Mouse (Mus musculus) lung, embryonic 14.5 days (tissue): Measurements from ENCODE around the gene Hmg20a. TPM values are rescaled to one million over a fixed set of nuclear protein-coding genes. Genes with fewer than 3 reads are reported as not detected.
A peak's percentile ranks its signal among the peaks of the same experiment; 100 is the strongest.

ENCODE experiments used
- ATAC-seq: fragments of 200-750 bp; cut with Nextera tagmentation; 2 replicates; pipeline ENCODE4 v1.8.0; 2017; ENCODE audit warnings: mild to moderate bottlenecking, moderate TSS enrichment, moderate library complexity; ENCODE audit not compliant: insufficient read depth
- DNase-seq: peaks from one replicate; pipeline ENCODE4 v3.0.0-alpha.2; 2015
- H3K27ac ChIP-seq: fragments of 300-500 bp; sonication (generic); 2 replicates; pipeline ENCODE4 v1.5.1; 2014; ENCODE audit warnings: low read depth, mild to moderate bottlenecking, moderate library complexity
- H3K27me3 ChIP-seq: fragments of 300-500 bp; sonication (generic); 2 replicates; pipeline ENCODE4 v1.6.1; 2014; ENCODE audit warnings: low read length, control low read depth; ENCODE audit not compliant: insufficient read depth
- H3K36me3 ChIP-seq: fragments of 300-500 bp; sonication (generic); 2 replicates; pipeline ENCODE4 v1.6.1; 2014; ENCODE audit warnings: control low read depth; ENCODE audit not compliant: insufficient read depth
- H3K4me1 ChIP-seq: fragments of 300-500 bp; sonication (generic); 2 replicates; pipeline ENCODE4 v1.6.1; 2014; ENCODE audit warnings: antibody characterized with exemption, control low read depth; ENCODE audit not compliant: insufficient read depth
- H3K4me2 ChIP-seq: fragments of 300-500 bp; sonication (generic); 2 replicates; pipeline ENCODE4 v1.6.1; 2014; ENCODE audit warnings: mild to moderate bottlenecking
- H3K4me3 ChIP-seq: fragments of 300-500 bp; sonication (generic); 2 replicates; pipeline ENCODE4 v1.5.1; 2014; ENCODE audit warnings: low read depth, low read length
- H3K9ac ChIP-seq: fragments of 300-500 bp; sonication (generic); 2 replicates; pipeline ENCODE4 v1.6.1; 2014
- H3K9me3 ChIP-seq: fragments of 300-500 bp; sonication (generic); 2 replicates; pipeline ENCODE4 v1.6.1; 2016; ENCODE audit warnings: low read depth, low read length, control low read depth
- CTCF ChIP-seq: IDR thresholded peaks from 2 replicates; pipeline ENCODE4 v1.5.1; 2016; ENCODE audit warnings: antibody characterized with exemption, low read depth
- WGBS: fragments of 180-500 bp; shearing (Covaris S2); extraction: QIAGEN DNeasy Blood & Tissue Kit; methylation state at CpG from one replicate; pipeline ENCODE4 v1.1.7; 2014; 5-methylcytosine and 5-hydroxymethylcytosine counted together
- polyA plus RNA-seq: library from polyadenylated mRNA; unstranded; fragments of >200 nt; fragmentation: Nextera tagmentation; extraction: Ambion mirVana; gene quantifications from 2 replicates; pipeline ENCODE4 v1.2.1, GENCODE M21; 2014

Gene Hmg20a
- polyA plus RNA-seq, 1 experiment from 2014 or later, result 60.0 TPM

- DNase-seq, result no peak
- peak overlapping the region; percentile 35 for H3K4me3 ChIP-seq
- 48% methylated on average over 4 of the region's 4 CpGs for whole genome bisulfite sequencing
Observed at GRCm38 (mm10) chr9:56507682-56508061, 89.3 kb downstream of the Hmg20a start.

GRCm38 (mm10) chr9:56508835-56509451, 90.5 kb downstream of the Hmg20a start:
- peak; percentile 85 for DNase-seq
- ATAC-seq, result peak; percentile 3; the same call in 1 of the 2 replicates

More at GRCm38 (mm10) chr9:56507682-56508061, 89.3 kb downstream of the Hmg20a start:
- H3K4me2 ChIP-seq, result peak overlapping the region; percentile 81
- no peaks in the 10 kb centered on the region for H3K27me3 ChIP-seq
- no peaks in the 10 kb centered on the region for H3K36me3 ChIP-seq
- no peak for TF ChIP-seq CTCF
- peaks cover 41% of the 10 kb centered on the region for H3K4me1 ChIP-seq
- no peaks in the 10 kb centered on the region for H3K9me3 ChIP-seq
- peak overlapping the region; percentile 98 for H3K27ac ChIP-seq
- peak overlapping the region; percentile 56 for H3K9ac ChIP-seq
- ATAC-seq, result no peak

GRCm38 (mm10) chr9:56510281-56510680, 91.9 kb downstream of the Hmg20a start:
- DNase-seq (no peak), ATAC-seq (no peak)
- H3K27ac ChIP-seq, result no peak overlapping the region
- H3K4me1 ChIP-seq, result peaks cover 17% of the 10 kb centered on the region
- no peaks in the 10 kb centered on the region for H3K27me3 ChIP-seq
- no peak overlapping the region for H3K9ac ChIP-seq
- TF ChIP-seq CTCF, result no peak
- no peaks in the 10 kb centered on the region for H3K9me3 ChIP-seq
- no peak overlapping the region for H3K4me2 ChIP-seq
- no peak overlapping the region for H3K4me3 ChIP-seq
- WGBS, result 79% methylated on average over 2 of the region's 2 CpGs
- no peaks in the 10 kb centered on the region for H3K36me3 ChIP-seq

More at GRCm38 (mm10) chr9:56508835-56509451, 90.5 kb downstream of the Hmg20a start:
- H3K4me1 ChIP-seq, result peaks cover 28% of the 10 kb centered on the region
- no peak for TF ChIP-seq CTCF
- no peak overlapping the region for H3K4me3 ChIP-seq
- H3K9ac ChIP-seq, result no peak overlapping the region
- H3K9me3 ChIP-seq, result no peaks in the 10 kb centered on the region
- no peak overlapping the region for H3K4me2 ChIP-seq
- H3K27ac ChIP-seq, result peak overlapping the region; percentile 55
- no peaks in the 10 kb centered on the region for H3K27me3 ChIP-seq
- 29% methylated on average over 11 of the region's 11 CpGs for WGBS
- H3K36me3 ChIP-seq, result no peaks in the 10 kb centered on the region

DNA sequence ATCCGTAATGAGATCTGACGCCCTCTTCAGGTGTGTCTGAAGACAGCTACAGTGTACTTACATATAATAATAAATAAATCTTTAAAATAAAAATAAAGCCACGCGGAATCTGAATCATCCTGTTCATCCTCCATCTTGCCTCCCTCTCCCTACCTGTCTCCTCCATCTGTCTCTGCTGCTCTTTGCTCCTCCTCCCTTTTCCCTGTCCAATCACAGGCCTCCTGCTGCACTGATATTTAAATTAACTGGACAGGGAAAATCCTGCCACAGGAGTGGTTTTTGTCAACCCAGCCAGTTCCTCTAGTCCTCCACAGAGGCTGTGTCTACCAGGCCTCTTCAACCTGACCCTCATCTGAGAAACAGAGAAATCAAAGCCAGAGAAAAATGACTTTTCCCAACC, 94.1 kb downstream of the Hmg20a start:
- Histone ChIP-seq H3K27me3 (no peaks in the 10 kb centered on the region), H3K4me2 (no peak overlapping the region), H3K27ac (no peak overlapping the region), H3K4me3 (no peak overlapping the region), H3K4me1 (peaks cover 14% of the 10 kb centered on the region), H3K9ac (no peak overlapping the region), H3K9me3 (no peaks in the 10 kb centered on the region), H3K36me3 (no peaks in the 10 kb centered on the region)
- no peak for DNase-seq
- WGBS, result 84% methylated on average over 4 of the region's 4 CpGs
- ATAC-seq, result no peak
- no peak for TF ChIP-seq CTCF

- TF ChIP-seq CTCF, result no peak
- H3K27me3 ChIP-seq, result no peaks in the 10 kb centered on the region
- H3K4me3 ChIP-seq, result no peak overlapping the region
- no peak overlapping the region for H3K4me2 ChIP-seq
- WGBS, result 59% methylated on average over 5 of the region's 5 CpGs
- no peak overlapping the region for H3K27ac ChIP-seq
- no peaks in the 10 kb centered on the region for H3K36me3 ChIP-seq
- DNase-seq (no peak), ATAC-seq (no peak)
- H3K9me3 ChIP-seq, result no peaks in the 10 kb centered on the region
- no peak overlapping the region for H3K9ac ChIP-seq
- peaks cover 8% of the 10 kb centered on the region for H3K4me1 ChIP-seq
Observed at GRCm38 (mm10) chr9:56515110-56515509, 96.7 kb downstream of the Hmg20a start.

GRCm38 (mm10) chr9:56516219-56516618, 97.8 kb downstream of the Hmg20a start:
- ATAC-seq (no peak; the same call in 1 of the 2 replicates), DNase-seq (no peak)
- Histone ChIP-seq H3K4me3 (no peak overlapping the region), H3K27me3 (no peaks in the 10 kb centered on the region), H3K9ac (no peak overlapping the region), H3K9me3 (no peaks in the 10 kb centered on the region), H3K27ac (no peak overlapping the region), H3K4me1 (peaks cover 8% of the 10 kb centered on the region), H3K36me3 (no peaks in the 10 kb centered on the region), H3K4me2 (no peak overlapping the region)
- WGBS, result 44% methylated on average over 3 of the region's 3 CpGs
- no peak for TF ChIP-seq CTCF

DNA sequence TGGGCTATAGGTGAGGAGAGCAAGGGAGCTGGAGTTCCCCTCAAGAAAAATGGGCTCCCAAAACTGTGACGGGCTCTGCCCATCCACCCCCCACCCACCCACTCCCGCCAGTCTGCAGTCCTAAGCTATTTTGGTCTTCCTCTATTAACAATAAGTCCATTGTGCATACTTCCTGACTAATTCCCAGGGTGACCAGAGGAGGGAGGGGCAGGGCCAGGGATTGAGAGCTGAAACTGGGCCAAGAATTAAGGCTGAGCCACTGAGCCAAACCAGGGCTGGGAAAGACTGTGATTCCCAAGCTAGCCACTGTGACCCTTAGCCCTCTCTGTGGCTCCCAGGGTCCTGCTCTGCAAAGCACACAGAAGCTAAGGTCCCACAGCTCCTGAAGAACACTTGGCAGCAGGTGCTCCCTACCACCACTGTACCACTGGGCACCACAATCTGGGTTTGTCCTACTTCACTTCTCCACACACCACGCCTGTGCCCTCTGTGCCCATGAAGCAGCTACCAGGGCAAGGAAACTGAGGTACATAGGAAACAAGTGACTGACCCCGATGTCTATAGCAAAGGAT, 98.4 kb downstream of the Hmg20a start:
- Histone ChIP-seq H3K4me2 (no peak overlapping the region), H3K36me3 (no peaks in the 10 kb centered on the region), H3K27me3 (no peaks in the 10 kb centered on the region), H3K9ac (no peak overlapping the region), H3K4me1 (peaks cover 8% of the 10 kb centered on the region), H3K9me3 (no peaks in the 10 kb centered on the region), H3K4me3 (no peak overlapping the region), H3K27ac (peak overlapping the region; percentile 38; the same call in 1 of the 2 replicates)
- DNase-seq (peak; percentile 76), ATAC-seq (peak; percentile 78)
- 61% methylated on average over 4 of the region's 4 CpGs for WGBS
- peak; percentile 52 for TF ChIP-seq CTCF
